Mouse (Mus musculus) heart, embryonic 13.5 days (tissue): ENCODE results near the gene Micu1. TPM values are rescaled to one million over a fixed set of nuclear protein-coding genes. Genes with fewer than 3 reads are reported as not detected.
"Not testable (repeated sequence)": the region's sequence is repeated elsewhere in the genome, so short reads cannot be mapped to it uniquely, and the experiment has no call there.

Experiments used
- ATAC-seq: fragments of 200-750 bp; cut with Nextera tagmentation; 2 replicates; pipeline ENCODE4 v1.8.0; 2017; ENCODE audit warnings: moderate TSS enrichment; ENCODE audit not compliant: insufficient number of reproducible peaks, low FRiP score, low TSS enrichment; ENCODE audit errors: extremely low read depth
- H3K27ac ChIP-seq: fragments of 300-500 bp; sonication (generic); replicated peaks from 2 replicates; pipeline ENCODE4 v1.5.1; 2015; ENCODE audit warnings: moderate library complexity, mild to moderate bottlenecking, inconsistent platforms
- H3K27me3 ChIP-seq: fragments of 300-500 bp; sonication (generic); replicated peaks from 2 replicates; pipeline ENCODE4 v1.6.1; 2015; ENCODE audit warnings: mild to moderate bottlenecking, inconsistent platforms
- H3K36me3 ChIP-seq: fragments of 300-500 bp; sonication (generic); 2 replicates; pipeline ENCODE4 v1.6.1; 2015; ENCODE audit warnings: mild to moderate bottlenecking, inconsistent platforms
- H3K4me1 ChIP-seq: fragments of 300-500 bp; sonication (generic); 2 replicates; pipeline ENCODE4 v1.6.1; 2015; ENCODE audit warnings: inconsistent platforms
- H3K4me2 ChIP-seq: fragments of 300-500 bp; sonication (generic); 2 replicates; pipeline ENCODE4 v1.6.1; 2015; ENCODE audit warnings: inconsistent platforms, mild to moderate bottlenecking, moderate library complexity
- H3K4me3 ChIP-seq: fragments of 300-500 bp; sonication (generic); 2 replicates; pipeline ENCODE4 v1.5.1; 2015; ENCODE audit warnings: moderate library complexity, mild to moderate bottlenecking, inconsistent platforms
- H3K9ac ChIP-seq: fragments of 300-500 bp; sonication (generic); 2 replicates; pipeline ENCODE4 v1.6.1; 2015; ENCODE audit warnings: inconsistent platforms, mild to moderate bottlenecking, moderate library complexity
- H3K9me3 ChIP-seq: fragments of 300-500 bp; sonication (generic); 2 replicates; pipeline ENCODE4 v1.6.1; 2016; ENCODE audit warnings: inconsistent platforms
- WGBS: fragments of 180-500 bp; shearing (Covaris S2); methylation state at CpG from one replicate; pipeline ENCODE4 v1.1.7; 2015; ENCODE audit warnings: mixed read lengths; 5-methylcytosine and 5-hydroxymethylcytosine counted together
- polyA plus RNA-seq: library from polyadenylated mRNA; unstranded; fragments of >200 nt; fragmentation: Nextera tagmentation; extraction: Ambion mirVana; gene quantifications from 2 replicates; pipeline ENCODE4 v1.2.1, GENCODE M21; 2015

Micu1 gene
- polyA plus RNA-seq = 42.1 and 43.5 TPM in 2 replicates

- H3K4me3 ChIP-seq = peak within 1 kb of the TSS; percentile 64
- peak; percentile 99 for ATAC-seq
- peak within 1 kb of the TSS; percentile 86 for H3K4me2 ChIP-seq
- peak within 1 kb of the TSS; percentile 80 for H3K27ac ChIP-seq
- WGBS = under 1% methylated on average over 48 of the region's 48 CpGs
- peak within 1 kb of the TSS; percentile 82 for H3K9ac ChIP-seq
- no peaks in the 10 kb centered on the region for H3K9me3 ChIP-seq
- H3K27me3 ChIP-seq = no peaks in the 10 kb centered on the region
- H3K36me3 ChIP-seq = no peaks in the 10 kb centered on the region
- peaks cover 12% of the 10 kb centered on the region for H3K4me1 ChIP-seq
These were observed at the start of gene Micu1 for GRCm38 (mm10) chr10:59702207-59703032. Micu1 (plus strand) TSS chr10:59702477.

DNA sequence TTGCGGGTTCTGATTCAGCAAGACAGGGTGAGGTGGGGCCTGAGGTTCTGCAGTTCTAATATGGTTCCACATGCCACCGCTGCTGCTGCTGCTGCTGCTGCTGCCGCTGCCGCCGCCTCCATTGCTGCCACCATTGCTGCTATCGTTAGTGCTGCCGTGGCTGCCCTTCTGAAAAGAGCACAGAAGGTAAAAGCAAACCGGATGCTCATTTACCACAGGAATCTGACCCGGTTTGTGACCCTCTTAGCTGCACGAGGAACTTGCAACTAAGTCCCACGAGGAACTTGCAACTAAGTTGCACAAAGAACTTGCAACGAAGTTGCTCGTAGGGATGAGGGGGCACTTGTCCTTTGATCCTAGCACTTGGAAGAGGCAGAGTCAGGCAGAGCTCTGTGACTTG, 45.5 kb upstream of the Micu1 start:
- Histone ChIP-seq H3K9ac (no peak overlapping the region), H3K4me1 (no peaks in the 10 kb centered on the region), H3K27me3 (no peaks in the 10 kb centered on the region), H3K9me3 (peaks cover 6% of the 10 kb centered on the region), H3K4me2 (no peak overlapping the region), H3K36me3 (no peaks in the 10 kb centered on the region), H3K4me3 (no peak overlapping the region), H3K27ac (no peak overlapping the region)
- ATAC-seq = no peak
- 78% methylated on average over 13 of the region's 13 CpGs for WGBS

DNA sequence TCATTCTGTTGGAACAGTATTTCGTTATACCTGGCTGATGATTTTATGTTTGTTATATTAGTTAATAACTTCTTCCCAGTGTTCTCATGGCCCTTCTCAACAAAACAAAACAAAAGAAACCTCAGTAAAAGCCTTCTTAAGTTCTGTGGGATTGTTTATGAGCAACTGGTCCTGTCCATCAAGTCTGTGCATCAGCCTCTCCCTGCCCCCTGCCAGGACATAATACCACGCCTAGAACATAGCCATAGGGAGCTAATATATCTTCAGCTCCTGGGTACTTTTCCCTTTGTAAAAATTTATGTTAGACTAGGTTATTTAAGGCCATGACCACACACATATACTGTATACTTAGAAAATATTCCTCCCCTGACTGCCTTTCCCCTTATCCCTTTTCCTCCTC, 37.5 kb upstream of the Micu1 start:
- Histone ChIP-seq H3K27ac (no peak overlapping the region), H3K4me3 (no peak overlapping the region), H3K36me3 (no peaks in the 10 kb centered on the region), H3K27me3 (no peaks in the 10 kb centered on the region), H3K4me2 (no peak overlapping the region), H3K4me1 (peaks cover 31% of the 10 kb centered on the region), H3K9ac (no peak overlapping the region), H3K9me3 (peaks cover 6% of the 10 kb centered on the region)
- ATAC-seq = no peak
- 70% methylated on average over 2 of the region's 2 CpGs for WGBS

DNA sequence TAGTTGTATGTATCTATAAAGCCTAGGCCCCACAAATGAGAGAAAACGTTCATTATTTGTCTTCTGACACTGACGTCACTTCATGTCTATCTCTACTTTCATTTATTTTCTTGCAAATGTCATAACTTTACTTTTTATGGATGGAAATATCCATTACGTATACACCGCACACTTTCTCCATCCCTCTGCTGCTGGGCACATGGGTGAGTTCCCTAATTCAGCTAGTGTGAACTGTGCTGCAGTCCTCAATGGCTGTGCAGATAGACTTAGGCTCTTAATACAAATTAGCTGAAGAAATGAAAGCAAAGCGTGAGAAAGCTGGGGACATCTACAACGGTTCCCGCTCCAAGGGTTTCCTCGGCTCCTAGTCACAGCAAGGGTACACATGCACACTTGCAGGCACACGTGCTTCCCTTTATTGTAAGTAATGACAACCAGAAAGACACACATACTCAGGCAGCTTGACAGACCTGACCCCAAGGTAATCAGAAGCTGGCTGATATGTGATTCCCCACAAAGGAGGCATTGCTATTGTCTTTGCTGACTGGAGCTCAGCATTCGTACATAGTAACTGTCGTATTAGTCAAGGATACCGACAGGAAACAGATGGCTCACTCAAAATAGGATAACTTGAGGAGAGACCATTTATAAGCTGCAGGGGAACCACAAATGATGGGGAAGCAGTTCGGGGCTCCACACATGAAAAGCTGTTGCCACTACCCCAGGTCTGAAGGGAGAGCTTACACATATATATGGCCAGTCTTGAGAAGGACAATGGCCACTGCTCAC, 36.6 kb upstream of the Micu1 start:
- no peak overlapping the region for H3K4me2 ChIP-seq
- 59% methylated on average over 13 of the region's 13 CpGs for WGBS
- H3K27me3 ChIP-seq = no peaks in the 10 kb centered on the region
- H3K9me3 ChIP-seq = peaks cover under 1% of the 10 kb centered on the region
- ATAC-seq = no peak
- no peak overlapping the region for H3K27ac ChIP-seq
- H3K9ac ChIP-seq = no peak overlapping the region
- peaks cover 31% of the 10 kb centered on the region for H3K4me1 ChIP-seq
- no peaks in the 10 kb centered on the region for H3K36me3 ChIP-seq
- H3K4me3 ChIP-seq = no peak overlapping the region

GRCm38 (mm10) chr10:59667377-59667776, 34.9 kb upstream of the Micu1 start:
- peaks cover 31% of the 10 kb centered on the region for H3K4me1 ChIP-seq
- no peak overlapping the region for H3K4me3 ChIP-seq
- no peak overlapping the region for H3K27ac ChIP-seq
- 0 out of 2 replicates have a peak overlapping the region, but pooled peaks have one; percentile 0 for H3K9ac ChIP-seq
- ATAC-seq = no peak
- H3K27me3 ChIP-seq = no peaks in the 10 kb centered on the region
- 43% methylated on average over 6 of the region's 6 CpGs for WGBS
- no peaks in the 10 kb centered on the region for H3K36me3 ChIP-seq
- no peak overlapping the region for H3K4me2 ChIP-seq
- H3K9me3 ChIP-seq = no peaks in the 10 kb centered on the region

DNA sequence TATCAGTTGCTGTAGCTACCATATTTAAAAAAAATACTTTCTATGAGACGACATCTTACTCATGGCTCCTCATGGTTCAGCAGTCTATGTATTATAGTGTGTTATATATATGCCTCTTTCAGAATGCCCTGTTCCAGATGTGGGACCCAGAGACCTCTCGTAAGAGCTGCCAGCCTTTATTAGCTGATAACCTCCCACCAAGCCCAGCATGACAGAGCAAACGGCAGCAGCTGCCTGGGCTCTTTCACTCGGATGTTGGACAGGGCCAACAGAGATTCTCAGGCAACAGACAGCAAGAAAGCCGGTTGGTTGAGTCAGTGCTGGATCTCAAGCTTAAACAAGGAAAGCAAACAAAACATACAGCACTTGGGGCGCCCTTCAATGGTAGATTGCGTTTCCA, 33.8 kb upstream of the Micu1 start:
- no peak overlapping the region for H3K4me2 ChIP-seq
- peaks cover 31% of the 10 kb centered on the region for H3K4me1 ChIP-seq
- no peaks in the 10 kb centered on the region for H3K36me3 ChIP-seq
- no peak for ATAC-seq
- H3K4me3 ChIP-seq = no peak overlapping the region
- no peak overlapping the region for H3K9ac ChIP-seq
- no peak overlapping the region for H3K27ac ChIP-seq
- no peaks in the 10 kb centered on the region for H3K27me3 ChIP-seq
- no peaks in the 10 kb centered on the region for H3K9me3 ChIP-seq
- WGBS = 45% methylated on average over 7 of the region's 7 CpGs

DNA sequence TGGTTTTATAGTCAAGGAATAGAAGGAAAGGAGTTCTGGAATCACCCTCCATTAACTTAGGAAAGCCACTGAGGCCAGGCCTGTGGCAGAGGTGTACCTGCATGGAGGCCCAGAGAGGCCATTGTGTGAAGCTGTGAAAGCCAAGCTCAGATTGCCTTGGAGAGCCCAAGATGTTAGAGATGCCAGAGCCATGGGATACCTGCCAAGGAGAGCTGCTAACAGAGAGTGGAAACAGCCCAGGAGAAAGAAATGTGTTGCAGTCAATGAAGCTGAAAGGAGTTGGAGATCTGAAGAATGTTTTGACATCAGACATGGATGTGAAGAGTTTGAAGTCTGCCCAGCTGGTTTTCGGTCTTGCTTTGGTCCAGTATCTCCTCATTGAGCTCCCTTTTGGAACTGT, 24.4 kb upstream of the Micu1 start:
- Histone ChIP-seq H3K36me3 (no peaks in the 10 kb centered on the region), H3K4me2 (no peak overlapping the region), H3K4me1 (no peaks in the 10 kb centered on the region), H3K27me3 (no peaks in the 10 kb centered on the region), H3K9me3 (peaks cover 7% of the 10 kb centered on the region), H3K4me3 (no peak overlapping the region), H3K27ac (no peak overlapping the region), H3K9ac (no peak overlapping the region)
- ATAC-seq = no peak
- whole genome bisulfite sequencing = 74% methylated on average over 1 of the region's 1 CpGs

GRCm38 (mm10) chr10:59679189-59679588, 23.1 kb upstream of the Micu1 start:
- no peak overlapping the region for H3K9ac ChIP-seq
- H3K27me3 ChIP-seq = no peaks in the 10 kb centered on the region
- H3K27ac ChIP-seq = no peak overlapping the region
- H3K9me3 ChIP-seq = peaks cover 7% of the 10 kb centered on the region
- H3K4me3 ChIP-seq = no peak overlapping the region
- 74% methylated on average over 2 of the region's 2 CpGs for WGBS
- no peaks in the 10 kb centered on the region for H3K4me1 ChIP-seq
- no peak overlapping the region for H3K4me2 ChIP-seq
- H3K36me3 ChIP-seq = no peaks in the 10 kb centered on the region
- no peak for ATAC-seq

GRCm38 (mm10) chr10:59685586-59685985, 16.7 kb upstream of the Micu1 start:
- not testable (repeated sequence) for H3K9me3 ChIP-seq, H3K4me3 ChIP-seq, H3K9ac ChIP-seq, H3K36me3 ChIP-seq, H3K27ac ChIP-seq, H3K4me1 ChIP-seq, ATAC-seq, H3K27me3 ChIP-seq, H3K4me2 ChIP-seq
- 87% methylated on average over 3 of the region's 3 CpGs for WGBS

DNA sequence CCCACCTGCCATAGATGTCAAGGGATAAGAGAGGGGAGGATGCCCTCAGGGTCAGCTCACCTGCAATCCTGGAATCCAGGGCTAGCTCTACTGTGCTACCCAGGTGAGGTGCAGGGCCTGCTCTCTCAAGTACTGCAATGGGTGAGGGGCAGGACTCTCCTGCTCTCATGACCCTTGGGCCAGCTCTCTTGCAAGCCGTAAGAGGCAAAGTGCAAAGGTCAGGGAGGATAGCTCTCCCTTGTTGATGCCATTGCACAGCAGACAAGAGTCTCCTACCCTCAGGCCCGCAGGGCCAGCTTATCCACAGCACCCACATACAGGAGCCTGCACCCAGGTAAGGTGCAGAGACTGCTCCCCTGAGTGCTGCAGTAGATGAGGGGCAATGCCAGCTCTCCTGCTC, 15.2 kb upstream of the Micu1 start:
- ATAC-seq = no peak
- H3K27ac ChIP-seq = no peak overlapping the region

GRCm38 (mm10) chr10:59689836-59690235, 12.4 kb upstream of the Micu1 start:
- WGBS = 64% methylated on average over 6 of the region's 6 CpGs
- Histone ChIP-seq H3K36me3 (no peaks in the 10 kb centered on the region), H3K27me3 (no peaks in the 10 kb centered on the region), H3K4me3 (no peak overlapping the region), H3K27ac (no peak overlapping the region), H3K4me2 (no peak overlapping the region), H3K9ac (no peak overlapping the region), H3K9me3 (no peaks in the 10 kb centered on the region), H3K4me1 (peaks cover 5% of the 10 kb centered on the region)
- ATAC-seq = no peak

More for the DNA sequence above, 15.2 kb upstream of the Micu1 start:
- H3K9ac ChIP-seq = no peak overlapping the region
- H3K27me3 ChIP-seq = no peaks in the 10 kb centered on the region
- H3K4me1 ChIP-seq = peaks cover 5% of the 10 kb centered on the region
- no peaks in the 10 kb centered on the region for H3K36me3 ChIP-seq
- no peak overlapping the region for H3K4me2 ChIP-seq
- no peak overlapping the region for H3K4me3 ChIP-seq
- peaks cover 4% of the 10 kb centered on the region for H3K9me3 ChIP-seq
- 69% methylated on average over 2 of the region's 2 CpGs for WGBS
